Mouse (Mus musculus) neural tube, embryonic 14.5 days (tissue): ENCODE data around the gene Hmga1. TPM values are rescaled to one million over a fixed set of nuclear protein-coding genes. Genes with fewer than 3 reads are reported as not detected.
A peak's percentile ranks its signal among the peaks of the same experiment; 100 is the strongest.

Experiments used
- ATAC-seq: fragments of 200-750 bp; cut with Nextera tagmentation; 2 replicates; pipeline ENCODE4 v1.8.0; 2017; ENCODE audit warnings: low read depth, mild to moderate bottlenecking, moderate TSS enrichment, moderate library complexity
- H3K27ac ChIP-seq: fragments of 300-500 bp; sonication (generic); 2 replicates; pipeline ENCODE4 v1.5.1; 2014; ENCODE audit warnings: low read depth, mild to moderate bottlenecking, control low read depth, low read length, moderate library complexity, mixed read lengths
- H3K27me3 ChIP-seq: fragments of 300-500 bp; sonication (generic); 2 replicates; pipeline ENCODE4 v1.6.1; 2014; ENCODE audit warnings: low read length; ENCODE audit not compliant: control insufficient read depth, insufficient read depth
- H3K36me3 ChIP-seq: fragments of 300-500 bp; sonication (generic); 2 replicates; pipeline ENCODE4 v1.6.1; 2014; ENCODE audit warnings: low read length, mixed read lengths; ENCODE audit not compliant: control insufficient read depth, insufficient read depth
- H3K4me1 ChIP-seq: fragments of 300-500 bp; sonication (generic); 2 replicates; pipeline ENCODE4 v1.6.1; 2014; ENCODE audit warnings: low read length; ENCODE audit not compliant: control insufficient read depth, insufficient read depth
- H3K4me2 ChIP-seq: fragments of 300-500 bp; sonication (generic); 2 replicates; pipeline ENCODE4 v1.6.1; 2014; ENCODE audit warnings: mild to moderate bottlenecking, low read depth, low read length, control low read depth
- H3K4me3 ChIP-seq: fragments of 300-500 bp; sonication (generic); 2 replicates; pipeline ENCODE4 v1.5.1; 2014; ENCODE audit warnings: low read depth, low read length, control low read depth, mixed read lengths
- H3K9ac ChIP-seq: fragments of 300-500 bp; sonication (generic); replicated peaks from 2 replicates; pipeline ENCODE4 v1.6.1; 2014; ENCODE audit warnings: low read depth, mild to moderate bottlenecking, control low read depth, low read length, mixed read lengths
- H3K9me3 ChIP-seq: fragments of 300-500 bp; sonication (generic); 2 replicates; pipeline ENCODE4 v1.6.1; 2016; ENCODE audit warnings: low read length; ENCODE audit not compliant: control insufficient read depth
- WGBS: fragments of 180-500 bp; shearing (Covaris S2); extraction: QIAGEN DNeasy Blood & Tissue Kit; methylation state at CpG from one replicate; pipeline ENCODE4 v1.1.7; 2014; 5-methylcytosine and 5-hydroxymethylcytosine counted together
- polyA plus RNA-seq: library from polyadenylated mRNA; unstranded; fragments of >200 nt; fragmentation: Nextera tagmentation; extraction: Ambion mirVana; gene quantifications from 2 replicates; pipeline ENCODE4 v1.2.1, GENCODE M21; 2014

The Hmga1 gene
- polyA plus RNA-seq, 1 experiment from 2014 or later = 141 TPM

- no peak for ATAC-seq
- 59% methylated on average over 9 of the region's 11 CpGs for WGBS
- Histone ChIP-seq H3K4me3 (no peak overlapping the region), H3K9ac (no peak overlapping the region), H3K36me3 (no peaks in the 10 kb centered on the region), H3K4me2 (no peak overlapping the region), H3K27ac (no peak overlapping the region), H3K27me3 (no peaks in the 10 kb centered on the region; the same call in 1 of the 2 replicates), H3K4me1 (peaks cover 32% of the 10 kb centered on the region), H3K9me3 (no peaks in the 10 kb centered on the region)
Measured at GRCm38 (mm10) chr17:27561809-27562526, 5.7 kb downstream of the Hmga1 start.

- H3K36me3 ChIP-seq = no peaks in the 10 kb centered on the region
- no peak overlapping the region for H3K27ac ChIP-seq
- H3K27me3 ChIP-seq = no peaks in the 10 kb centered on the region
- WGBS = 41% methylated on average over 7 of the region's 7 CpGs
- no peak for ATAC-seq
- no peaks in the 10 kb centered on the region for H3K9me3 ChIP-seq
- no peak overlapping the region for H3K4me3 ChIP-seq
- no peak overlapping the region; the same call in 1 of the 2 replicates for H3K9ac ChIP-seq
- peaks cover 18% of the 10 kb centered on the region for H3K4me1 ChIP-seq
- H3K4me2 ChIP-seq = peak overlapping the region; percentile 80; the same call in 1 of the 2 replicates
Measured at GRCm38 (mm10) chr17:27563771-27564244, 7.5 kb downstream of the Hmga1 start.

- WGBS = 11% methylated on average over 20 of the region's 20 CpGs
- Histone ChIP-seq H3K36me3 (no peaks in the 10 kb centered on the region), H3K9me3 (no peaks in the 10 kb centered on the region), H3K27me3 (no peaks in the 10 kb centered on the region), H3K4me2 (peak overlapping the region; percentile 80), H3K4me1 (peaks cover 14% of the 10 kb centered on the region), H3K4me3 (peak overlapping the region; percentile 55), H3K27ac (peak overlapping the region; percentile 60; the same call in 1 of the 2 replicates), H3K9ac (peak overlapping the region; percentile 62)
- no peak for ATAC-seq
Measured at GRCm38 (mm10) chr17:27564391-27565162, 8.3 kb downstream of the Hmga1 start.

GRCm38 (mm10) chr17:27565163-27565941 lies 9.1 kb downstream of the Hmga1 start, which contains the start of gene AI413582:
AI413582 (minus strand) TSS chr17:27565756.
- Histone ChIP-seq H3K27me3 (no peaks in the 10 kb centered on the region), H3K4me1 (peaks cover 14% of the 10 kb centered on the region), H3K4me3 (peak within 1 kb of the TSS; percentile 55), H3K27ac (peak within 1 kb of the TSS; percentile 60; the same call in 1 of the 2 replicates), H3K9me3 (no peaks in the 10 kb centered on the region), H3K36me3 (no peaks in the 10 kb centered on the region), H3K9ac (peak within 1 kb of the TSS; percentile 62), H3K4me2 (peak within 1 kb of the TSS; percentile 80)
- peak; percentile 96 for ATAC-seq
- under 1% methylated on average over 55 of the region's 58 CpGs for WGBS

GRCm38 (mm10) chr17:27565942-27566267 lies 9.6 kb downstream of the Hmga1 start:
- Histone ChIP-seq H3K9me3 (no peaks in the 10 kb centered on the region), H3K4me3 (peak overlapping the region; percentile 55), H3K4me1 (peaks cover 14% of the 10 kb centered on the region), H3K27ac (peak overlapping the region; percentile 59; the same call in 1 of the 2 replicates), H3K9ac (peak overlapping the region; percentile 43), H3K36me3 (no peaks in the 10 kb centered on the region), H3K4me2 (peak overlapping the region; percentile 80), H3K27me3 (no peaks in the 10 kb centered on the region)
- WGBS = under 1% methylated on average over 13 of the region's 13 CpGs
- ATAC-seq = peak; percentile 47

- ATAC-seq = no peak
- no peaks in the 10 kb centered on the region for H3K36me3 ChIP-seq
- no peak overlapping the region for H3K4me3 ChIP-seq
- no peaks in the 10 kb centered on the region for H3K27me3 ChIP-seq
- H3K9ac ChIP-seq = no peak overlapping the region
- H3K27ac ChIP-seq = no peak overlapping the region
- 88% methylated on average over 5 of the region's 5 CpGs for WGBS
- H3K9me3 ChIP-seq = no peaks in the 10 kb centered on the region
- H3K4me1 ChIP-seq = peaks cover 14% of the 10 kb centered on the region
- no peak overlapping the region for H3K4me2 ChIP-seq
Measured at GRCm38 (mm10) chr17:27568228-27568627, 11.9 kb downstream of the Hmga1 start.

- no peak overlapping the region for H3K27ac ChIP-seq
- H3K9ac ChIP-seq = no peak overlapping the region
- 81% methylated on average over 8 of the region's 8 CpGs for WGBS
Measured at GRCm38 (mm10) chr17:27571315-27571714, 15.0 kb downstream of the Hmga1 start.

GRCm38 (mm10) chr17:27573772-27574320 lies 17.5 kb downstream of the Hmga1 start:
- no peaks in the 10 kb centered on the region for H3K9me3 ChIP-seq
- H3K36me3 ChIP-seq = peaks cover 11% of the 10 kb centered on the region; the same call in 1 of the 2 replicates
- no peak overlapping the region for H3K9ac ChIP-seq
- no peak overlapping the region for H3K4me2 ChIP-seq
- no peak overlapping the region for H3K4me3 ChIP-seq
- no peaks in the 10 kb centered on the region for H3K27me3 ChIP-seq
- WGBS = 87% methylated on average over 10 of the region's 10 CpGs
- no peaks in the 10 kb centered on the region for H3K4me1 ChIP-seq
- ATAC-seq = no peak
- no peak overlapping the region for H3K27ac ChIP-seq

More at GRCm38 (mm10) chr17:27571315-27571714, 15.0 kb downstream of the Hmga1 start:
- Histone ChIP-seq H3K9me3 (no peaks in the 10 kb centered on the region), H3K4me1 (peaks cover 3% of the 10 kb centered on the region; the same call in 1 of the 2 replicates), H3K4me3 (no peak overlapping the region), H3K27me3 (no peaks in the 10 kb centered on the region), H3K36me3 (0 out of 2 replicates have a peak, but pooled peaks cover 3% of the 10 kb centered on the region), H3K4me2 (no peak overlapping the region)
- no peak for ATAC-seq
